Mouse (Mus musculus) heart, postnatal 0 days (tissue): ENCODE measurements around the gene Itgb1bp2. TPM values are rescaled to one million over a fixed set of nuclear protein-coding genes. Genes with fewer than 3 reads are reported as not detected.

Experiments used
- ATAC-seq: fragments of 200-750 bp; cut with Nextera tagmentation; 2 replicates; pipeline ENCODE4 v1.8.0; 2017; ENCODE audit warnings: low read depth, moderate number of reproducible peaks, moderate library complexity; ENCODE audit not compliant: insufficient read depth
- DNase-seq: peaks from one replicate; pipeline ENCODE4 v3.0.0-alpha.2; 2016; ENCODE audit warnings: low spot score
- H3K27ac ChIP-seq: fragments of 300-500 bp; sonication (generic); 2 replicates; pipeline ENCODE4 v1.5.1; 2014; ENCODE audit warnings: low read depth, mild to moderate bottlenecking
- H3K27me3 ChIP-seq: fragments of 300-500 bp; sonication (generic); 2 replicates; pipeline ENCODE4 v1.6.1; 2014; ENCODE audit warnings: low read length, mixed read lengths; ENCODE audit not compliant: control insufficient read depth, insufficient read depth
- H3K36me3 ChIP-seq: fragments of 300-500 bp; sonication (generic); replicated peaks from 2 replicates; pipeline ENCODE4 v1.6.1; 2014; ENCODE audit warnings: low read length, mixed read lengths; ENCODE audit not compliant: control insufficient read depth, insufficient read depth
- H3K4me1 ChIP-seq: fragments of 300-500 bp; sonication (generic); 2 replicates; pipeline ENCODE4 v1.6.1; 2014; ENCODE audit warnings: antibody characterized with exemption; ENCODE audit not compliant: control insufficient read depth, insufficient read depth
- H3K4me2 ChIP-seq: fragments of 300-500 bp; sonication (generic); 2 replicates; pipeline ENCODE4 v1.6.1; 2014; ENCODE audit warnings: low read depth, mild to moderate bottlenecking, low read length, moderate library complexity
- H3K4me3 ChIP-seq: fragments of 300-500 bp; sonication (generic); 2 replicates; pipeline ENCODE4 v1.5.1; 2014; ENCODE audit warnings: low read depth, low read length
- H3K9ac ChIP-seq: fragments of 300-500 bp; sonication (generic); replicated peaks from 2 replicates; pipeline ENCODE4 v1.6.1; 2014; ENCODE audit warnings: low read depth, low read length, mixed read lengths
- H3K9me3 ChIP-seq: fragments of 300-500 bp; sonication (generic); replicated peaks from 2 replicates; pipeline ENCODE4 v1.6.1; 2016; ENCODE audit warnings: low read length; ENCODE audit not compliant: control insufficient read depth
- CTCF ChIP-seq: IDR thresholded peaks from 2 replicates; pipeline ENCODE4 v1.5.1; 2016; ENCODE audit warnings: antibody characterized with exemption, control low read depth, low read depth
- EP300 ChIP-seq: IDR thresholded peaks from 2 replicates; pipeline ENCODE4 v1.6.1; 2016; ENCODE audit warnings: antibody characterized with exemption, low read depth
- WGBS: fragments of 180-500 bp; shearing (Covaris S2); extraction: QIAGEN DNeasy Blood & Tissue Kit; methylation state at CpG from one replicate; pipeline ENCODE4 v1.1.7; 2014; 5-methylcytosine and 5-hydroxymethylcytosine counted together
- polyA plus RNA-seq: library from polyadenylated mRNA; unstranded; fragments of >200 nt; fragmentation: Nextera tagmentation; extraction: Ambion mirVana; gene quantifications from 2 replicates; pipeline ENCODE4 v1.2.1, GENCODE M21; 2015
- total RNA-seq: library from RNA; depleted of rRNA; stranded (reverse); fragments of >200 nt; gene quantifications from 2 replicates; pipeline ENCODE4 v1.2.3, GENCODE M21; 2014; ENCODE audit warnings: low replicate concordance; rRNA removed

The Itgb1bp2 gene
- total RNA-seq, result 170 and 178 TPM in 2 replicates
- polyA plus RNA-seq, result 192 and 194 TPM in 2 replicates

- 32% methylated on average over 4 of the region's 4 CpGs for WGBS
- DNase-seq, result peak; percentile 77
- ATAC-seq, result peak; percentile 93
- H3K9me3 ChIP-seq, result no peaks in the 10 kb centered on the region
- H3K27me3 ChIP-seq, result no peaks in the 10 kb centered on the region
- H3K9ac ChIP-seq, result peak within 1 kb of the TSS; percentile 53; the same call in 1 of the 2 replicates
- no peak for TF ChIP-seq CTCF
- TF ChIP-seq EP300, result no peak
- H3K27ac ChIP-seq, result peak within 1 kb of the TSS; percentile 86
- peak within 1 kb of the TSS; percentile 59 for H3K4me2 ChIP-seq
- H3K36me3 ChIP-seq, result peaks cover 31% of the 10 kb centered on the region
- H3K4me1 ChIP-seq, result no peaks in the 10 kb centered on the region
- peak within 1 kb of the TSS; percentile 38 for H3K4me3 ChIP-seq
Measured at GRCm38 (mm10) chrX:101448886-101449475, at the start of gene Itgb1bp2. Gene Itgb1bp2, plus strand, starts transcription at chrX:101449088.

- peak; percentile 35 for DNase-seq
- WGBS, result 22% methylated on average over 31 of the region's 36 CpGs
- H3K9ac ChIP-seq, result peak overlapping the region; percentile 80
- ATAC-seq, result peak; percentile 12; the same call in 1 of the 2 replicates
- no peaks in the 10 kb centered on the region for H3K9me3 ChIP-seq
- TF ChIP-seq CTCF (peak; percentile 36), EP300 (no peak)
- peak overlapping the region; percentile 72 for H3K4me3 ChIP-seq
- H3K27ac ChIP-seq, result peak overlapping the region; percentile 77
- no peaks in the 10 kb centered on the region for H3K27me3 ChIP-seq
- H3K4me1 ChIP-seq, result no peaks in the 10 kb centered on the region
- H3K36me3 ChIP-seq, result 0 out of 2 replicates have a peak, but pooled peaks cover 6% of the 10 kb centered on the region
- peak overlapping the region; percentile 73 for H3K4me2 ChIP-seq
Measured at GRCm38 (mm10) chrX:101418946-101419724, 29.8 kb upstream of the Itgb1bp2 start.

- Histone ChIP-seq H3K27ac (peak overlapping the region; percentile 81), H3K9ac (peak overlapping the region; percentile 80), H3K4me1 (no peaks in the 10 kb centered on the region), H3K4me2 (peak overlapping the region; percentile 73), H3K4me3 (peak overlapping the region; percentile 72), H3K27me3 (no peaks in the 10 kb centered on the region), H3K36me3 (no peaks in the 10 kb centered on the region), H3K9me3 (no peaks in the 10 kb centered on the region)
- WGBS, result 13% methylated on average over 44 of the region's 54 CpGs
- no peak for TF ChIP-seq EP300
- ATAC-seq (peak; percentile 94), DNase-seq (peak; percentile 90)
Measured at GRCm38 (mm10) chrX:101419725-101420699, 28.9 kb upstream of the Itgb1bp2 start.

GRCm38 (mm10) chrX:101420700-101421095, 28.2 kb upstream of the Itgb1bp2 start, which contains the start of gene Zmym3:
Gene Zmym3, minus strand, starts transcription at chrX:101420849.
- Histone ChIP-seq H3K4me2 (peak within 1 kb of the TSS; percentile 73), H3K27ac (peak within 1 kb of the TSS; percentile 81), H3K9ac (peak within 1 kb of the TSS; percentile 80), H3K9me3 (no peaks in the 10 kb centered on the region), H3K4me1 (no peaks in the 10 kb centered on the region), H3K27me3 (no peaks in the 10 kb centered on the region), H3K4me3 (peak within 1 kb of the TSS; percentile 72), H3K36me3 (no peaks in the 10 kb centered on the region)
- TF ChIP-seq CTCF (no peak), EP300 (no peak)
- DNase-seq, result no peak
- 0 out of 2 replicates have a peak, but pooled peaks have one; percentile 15 for ATAC-seq
- WGBS, result 39% methylated on average over 4 of the region's 4 CpGs

GRCm38 (mm10) chrX:101423462-101423861, 25.4 kb upstream of the Itgb1bp2 start:
- Histone ChIP-seq H3K36me3 (no peaks in the 10 kb centered on the region), H3K27me3 (no peaks in the 10 kb centered on the region), H3K27ac (no peak overlapping the region), H3K4me2 (no peak overlapping the region), H3K4me1 (no peaks in the 10 kb centered on the region), H3K9me3 (no peaks in the 10 kb centered on the region), H3K9ac (no peak overlapping the region), H3K4me3 (no peak overlapping the region)
- DNase-seq (no peak), ATAC-seq (no peak)
- WGBS, result 67% methylated on average over 2 of the region's 2 CpGs
- TF ChIP-seq EP300, result no peak
